Mouse (Mus musculus) G1E (cell line): ENCODE results near the gene Gm43517.

Source experiments
- CTCF ChIP-seq: IDR thresholded peaks from 2 replicates; pipeline ENCODE4 v1.5.1; 2012; ENCODE audit warnings: low read depth, low read length, inconsistent platforms, mixed read lengths
- GATA1 ChIP-seq: IDR thresholded peaks from 2 replicates; pipeline ENCODE4 v1.6.1; 2012; ENCODE audit warnings: borderline replicate concordance, low read length, inconsistent platforms, mixed read lengths
- POLR2AphosphoS5 ChIP-seq: IDR thresholded peaks from 2 replicates; pipeline ENCODE4 v1.6.1; 2012; ENCODE audit warnings: low read depth, low read length, inconsistent platforms; ENCODE audit not compliant: insufficient replicate concordance
- TAL1 ChIP-seq: conservative IDR thresholded peaks from 2 replicates; pipeline ENCODE4 v1.6.1; 2012; ENCODE audit warnings: low read depth, low read length, inconsistent platforms, mixed read lengths

- TF ChIP-seq CTCF (no peak), GATA1 (no peak), TAL1 (no peak), POLR2AphosphoS5 (no peak)
Observed at GRCm38 (mm10) chr12:49399611-49400010, 14.6 kb downstream of the Gm43517 start.
